Mouse (Mus musculus) layer of hippocampus, postnatal 36 days (tissue): ENCODE measurements around the gene Kbtbd12. TPM values are rescaled to one million over a fixed set of nuclear protein-coding genes. Genes with fewer than 3 reads are reported as not detected.

Experiments used
- DNase-seq, 2 experiments: peaks; one replicate each; pipeline ENCODE4 v3.0.0; 2022
- total RNA-seq, 2 experiments: library from RNA; stranded (reverse); gene quantifications; 2 replicates each; pipeline ENCODE4 v1.2.3; 2021

Gene Kbtbd12
- total RNA-seq, 2 experiments from 2014 or later, result 0.30 to 0.33 TPM

- DNase-seq, result peak; percentile 67 to 74
Measured at GRCm38 (mm10) chr6:88499481-88500404, 138.0 kb downstream of the Kbtbd12 start.

Other genes starting within 250 kb of the Kbtbd12 start
- 10 to 100 TPM; 23.6 to 24.1 TPM for gene Eefsec, start 191.4 kb downstream of the Kbtbd12 start, total RNA-seq
- 10 to 100 TPM; 39.2 to 40.6 TPM for gene Ruvbl1, start 172.5 kb downstream of the Kbtbd12 start, total RNA-seq
- 10 to 100 TPM; 89.8 to 93.3 TPM for gene Sec61a1, start 119.0 kb downstream of the Kbtbd12 start, total RNA-seq
- 100 to 1,000 TPM; 178 to 181 TPM for gene Mgll, start 86.5 kb upstream of the Kbtbd12 start, total RNA-seq
- gene Abtb1, start 204.0 kb upstream of the Kbtbd12 start, total RNA-seq, result 10 to 100 TPM; 29.7 to 30.6 TPM
- 100 to 1,000 TPM; 159 to 169 TPM for gene Podxl2, start 237.1 kb upstream of the Kbtbd12 start, total RNA-seq